In genomic region chr12:54861991-54862605, GRCm38 (mm10) we compare ENCODE assay signal across 8 mouse cellular contexts. TPM values are rescaled to one million over a fixed set of nuclear protein-coding genes. Genes with fewer than 3 reads are reported as not detected.
A peak's percentile ranks its signal among the peaks of the same experiment; 100 is the strongest.
DNase-seq lines count a peak whose midpoint lies in the region; ATAC-seq and TF ChIP-seq lines count a peak whose summit lies in the region.

No protein-coding gene starts in this region.

- TF ChIP-seq CTCF in C2C12 (IDR thresholded peaks at IDR 0.05; ENCODE audit: control insufficient read depth, insufficient read depth, insufficient read length), result no peak
- TF ChIP-seq CTCF in intestine, postnatal 0 days (IDR thresholded peaks at IDR 0.05; ENCODE audit: low read depth), result no peak
- no peak for TF ChIP-seq CTCF in midbrain, postnatal 0 days (IDR thresholded peaks at IDR 0.05)

- ATAC-seq in granulocyte monocyte progenitor cell, adult 5-6 weeks (replicated peaks; ENCODE audit: poor library complexity, severe bottlenecking), result peak; percentile 33
- ATAC-seq in intestine, postnatal 0 days, result no peak; the same call in 1 of the 2 replicates
- ATAC-seq in liver, embryonic 11.5 days (replicated peaks; ENCODE audit: low FRiP score), result no peak; the same call in 1 of the 2 replicates
- no peak for ATAC-seq in midbrain, postnatal 0 days (ENCODE audit: low FRiP score)

- DNase-seq in MEL-GATA-1-ER (ENCODE audit: extremely low read depth, low read depth), result peak; percentile 60
- peak; percentile 74 for DNase-seq in embryo, embryonic 10 days (ENCODE audit: low spot score)
- DNase-seq in liver, embryonic 11.5 days (ENCODE audit: low spot score), result no peak
- DNase-seq in midbrain, postnatal 0 days (ENCODE audit: low spot score), result peak; percentile 78
- peak; percentile 40 for DNase-seq in testis, postnatal 14 days (ENCODE audit: low spot score)

- peak overlapping the region; percentile 94 for H3ac ChIP-seq in C2C12 (ENCODE audit: control insufficient read depth, insufficient read length, low read depth)

- H3K36me3 ChIP-seq in C2C12 (ENCODE audit: control insufficient read depth, insufficient read depth), result peaks cover 37% of the 10 kb centered on the region
- peaks cover 8% of the 10 kb centered on the region; the same call in 1 of the 2 replicates for H3K36me3 ChIP-seq in intestine, postnatal 0 days (ENCODE audit: control insufficient read depth, insufficient read depth)
- H3K36me3 ChIP-seq in liver, embryonic 11.5 days (ENCODE audit: control insufficient read depth, insufficient read depth, low read length), result peaks cover 2% of the 10 kb centered on the region; the same call in 1 of the 2 replicates
- peaks cover 6% of the 10 kb centered on the region for H3K36me3 ChIP-seq in midbrain, postnatal 0 days (ENCODE audit: insufficient read depth, low read length)

- H3K9me3 ChIP-seq in intestine, postnatal 0 days (ENCODE audit: control insufficient read depth), result no peaks in the 10 kb centered on the region
- H3K9me3 ChIP-seq in liver, embryonic 11.5 days (ENCODE audit: control insufficient read depth, low read length), result no peaks in the 10 kb centered on the region
- no peaks in the 10 kb centered on the region for H3K9me3 ChIP-seq in midbrain, postnatal 0 days (ENCODE audit: low read length)

- H3K4me3 ChIP-seq in C2C12 (ENCODE audit: insufficient read depth, poor library complexity, severe bottlenecking), result peak overlapping the region; percentile 92
- peak overlapping the region; percentile 78 for H3K4me3 ChIP-seq in intestine, postnatal 0 days (ENCODE audit: low read depth, low read length)
- peak overlapping the region; percentile 75 for H3K4me3 ChIP-seq in liver, embryonic 11.5 days (ENCODE audit: low read depth, low read length)
- peak overlapping the region; percentile 85 for H3K4me3 ChIP-seq in midbrain, postnatal 0 days (ENCODE audit: low read depth, low read length)

- no peaks in the 10 kb centered on the region for H3K27me3 ChIP-seq in C2C12 (ENCODE audit: control insufficient read depth, insufficient read depth, insufficient read length)
- H3K27me3 ChIP-seq in intestine, postnatal 0 days (replicated peaks; ENCODE audit: control insufficient read depth, insufficient read depth, low read length), result no peaks in the 10 kb centered on the region
- no peaks in the 10 kb centered on the region for H3K27me3 ChIP-seq in liver, embryonic 11.5 days (replicated peaks; ENCODE audit: control insufficient read depth, insufficient read depth, low read length)
- H3K27me3 ChIP-seq in midbrain, postnatal 0 days (ENCODE audit: insufficient read depth, low read length), result no peaks in the 10 kb centered on the region

- H3K79me2 ChIP-seq in C2C12 (ENCODE audit: control insufficient read depth, insufficient read depth), result peaks cover 51% of the 10 kb centered on the region

- peak overlapping the region; percentile 79 for H3K4me2 ChIP-seq in intestine, postnatal 0 days (replicated peaks; ENCODE audit: low read depth)
- peak overlapping the region; percentile 76 for H3K4me2 ChIP-seq in liver, embryonic 11.5 days
- peak overlapping the region; percentile 66 for H3K4me2 ChIP-seq in midbrain, postnatal 0 days (ENCODE audit: low read depth, low read length, poor library complexity, severe bottlenecking)

- H3K4me1 ChIP-seq in intestine, postnatal 0 days (replicated peaks; ENCODE audit: control insufficient read depth, insufficient read depth, low read length), result peaks cover 4% of the 10 kb centered on the region
- H3K4me1 ChIP-seq in liver, embryonic 11.5 days (replicated peaks; ENCODE audit: control insufficient read depth, insufficient read depth, low read length), result peaks cover 2% of the 10 kb centered on the region; the same call in 1 of the 2 replicates
- H3K4me1 ChIP-seq in midbrain, postnatal 0 days (ENCODE audit: insufficient read depth, low read length), result no peaks in the 10 kb centered on the region

- WGBS in intestine, postnatal 0 days, result under 1% methylated on average over 36 of the region's 36 CpGs
- under 1% methylated on average over 36 of the region's 36 CpGs for WGBS in liver, embryonic 11.5 days
- WGBS in midbrain, postnatal 0 days, result under 1% methylated on average over 36 of the region's 36 CpGs

- H3K79me3 ChIP-seq in C2C12 (ENCODE audit: low read depth), result peaks cover 36% of the 10 kb centered on the region

- peak overlapping the region; percentile 98 for H3K27ac ChIP-seq in intestine, postnatal 0 days (ENCODE audit: low read depth, low read length)
- peak overlapping the region; percentile 90 for H3K27ac ChIP-seq in liver, embryonic 11.5 days (ENCODE audit: low read depth, low read length)
- peak overlapping the region; percentile 97 for H3K27ac ChIP-seq in midbrain, postnatal 0 days (ENCODE audit: low read depth, low read length)

- peak overlapping the region; percentile 95 for H3K9ac ChIP-seq in intestine, postnatal 0 days (ENCODE audit: low read depth, low read length)
- peak overlapping the region; percentile 85 for H3K9ac ChIP-seq in liver, embryonic 11.5 days (ENCODE audit: low read depth, low read length)
- H3K9ac ChIP-seq in midbrain, postnatal 0 days (replicated peaks; ENCODE audit: low read length, poor library complexity, severe bottlenecking), result peak overlapping the region; percentile 91

TF ChIP-seq in C2C12, 6 proteins besides CTCF, POLR2A, EP300 and RAD21:
- TF ChIP-seq FOSL1 (IDR thresholded peaks at IDR 0.05; ENCODE audit: insufficient read depth, low read length, poor library complexity, severe bottlenecking) (no peak), CEBPB (IDR thresholded peaks at IDR 0.05; ENCODE audit: low read depth) (no peak), MAX (IDR thresholded peaks at IDR 0.05) (no peak), MYOG (IDR thresholded peaks at IDR 0.05; ENCODE audit: control insufficient read depth, extremely low read depth, insufficient read length) (no peak), MYOD1 (IDR thresholded peaks at IDR 0.05; ENCODE audit: control insufficient read depth, insufficient read length, low read depth) (no peak), USF1 (IDR thresholded peaks at IDR 0.05; ENCODE audit: low read depth) (no peak)
TF ChIP-seq in C2C12: peak in this region for 0.

RNA-seq across cellular contexts. Expression of gene Cfl2, which starts 0.6 kb away (rescaled TPM):
- 56.5 TPM for polyA plus RNA-seq in C2C12 (2012; fragmentation: generic; extraction: Trizol)
- 22.2 and 33.0 TPM in 2 replicates for total RNA-seq in granulocyte monocyte progenitor cell, adult 5-6 weeks (2014; fragmentation: Nextera tagmentation)
- total RNA-seq in granulocyte monocyte progenitor cell, adult 5-6 weeks (2017), result 23.1 and 27.1 TPM in 2 replicates
- polyA plus RNA-seq in intestine, postnatal 0 days (2015; fragmentation: Nextera tagmentation; extraction: Ambion mirVana), result 133 and 138 TPM in 2 replicates
- polyA plus RNA-seq in liver, embryonic 11.5 days (2014; fragmentation: Nextera tagmentation; extraction: Ambion mirVana), result 87.3 TPM in 2 replicates
- total RNA-seq in midbrain, postnatal 0 days (2014; rRNA removed), result 209 and 212 TPM in 2 replicates
- polyA plus RNA-seq in midbrain, postnatal 0 days (2015; fragmentation: Nextera tagmentation; extraction: Ambion mirVana), result 249 and 256 TPM in 2 replicates
